Mouse (Mus musculus): ENCODE data around the gene Col4a1.

The Col4a1 gene

DNA sequence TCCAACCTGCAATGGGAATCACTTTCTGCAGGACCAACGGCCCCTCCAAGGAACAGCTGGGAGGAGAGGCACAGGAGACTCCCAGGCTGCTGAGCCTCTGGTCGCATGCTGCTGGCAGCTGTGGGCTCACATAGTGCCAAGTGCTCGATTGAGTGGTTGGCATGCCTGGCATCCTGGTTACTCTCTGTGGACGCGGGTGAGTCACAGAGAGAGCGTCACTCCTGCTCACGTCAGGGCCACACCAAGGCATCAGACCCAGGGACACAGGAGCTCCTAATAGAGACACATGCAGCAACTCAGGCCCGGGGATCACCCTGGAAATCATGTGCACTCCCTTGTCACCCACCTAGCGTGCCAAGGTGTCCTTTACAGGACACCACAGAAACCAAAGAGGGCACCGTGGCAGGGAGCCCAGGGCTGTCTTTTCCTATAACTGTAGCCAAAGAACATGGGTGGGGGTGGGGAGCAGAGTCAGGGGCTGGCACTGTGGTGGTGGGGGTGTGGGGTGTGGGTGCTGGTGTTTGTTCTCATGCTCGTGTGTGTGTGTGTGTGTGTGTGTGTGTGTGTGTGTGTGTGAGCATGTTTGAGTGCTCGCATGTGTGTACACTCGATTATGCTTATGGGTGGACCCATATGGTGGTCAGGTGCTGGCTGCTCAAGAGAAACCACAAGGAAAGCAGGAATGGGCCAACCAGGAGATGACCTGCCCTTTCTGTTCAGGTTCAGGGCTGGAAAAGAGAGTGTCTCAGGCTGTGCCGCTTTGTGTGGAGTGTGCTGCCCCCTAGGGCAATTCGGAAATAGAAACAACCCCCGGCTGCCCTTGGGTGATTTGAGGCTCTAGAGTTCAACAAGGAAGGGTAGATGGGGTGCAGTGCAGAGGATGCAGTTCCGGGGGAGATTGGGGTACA is 139.1 kb downstream of the Col4a1 start:
- DNase-seq = no peak

DNA sequence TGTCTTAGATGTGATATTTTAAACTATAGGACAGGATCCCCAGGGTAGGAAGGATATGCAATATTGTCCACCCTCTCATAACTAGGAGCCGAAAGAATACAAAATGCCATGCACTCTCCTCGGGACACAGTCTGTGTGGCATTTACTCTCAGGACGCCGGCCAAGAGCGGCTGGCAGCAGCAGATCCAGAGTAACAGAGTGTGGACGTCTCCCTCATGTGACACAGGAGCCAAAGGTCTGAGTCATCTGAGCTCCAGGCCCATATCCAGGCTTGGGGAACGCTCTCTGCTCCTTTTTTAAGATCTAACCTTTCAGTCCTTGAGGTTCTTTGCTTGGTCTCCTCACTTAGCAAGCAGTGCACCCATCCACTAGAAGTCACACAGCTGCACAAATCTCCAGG is 141.1 kb downstream of the Col4a1 start:
- no peak for DNase-seq

DNA sequence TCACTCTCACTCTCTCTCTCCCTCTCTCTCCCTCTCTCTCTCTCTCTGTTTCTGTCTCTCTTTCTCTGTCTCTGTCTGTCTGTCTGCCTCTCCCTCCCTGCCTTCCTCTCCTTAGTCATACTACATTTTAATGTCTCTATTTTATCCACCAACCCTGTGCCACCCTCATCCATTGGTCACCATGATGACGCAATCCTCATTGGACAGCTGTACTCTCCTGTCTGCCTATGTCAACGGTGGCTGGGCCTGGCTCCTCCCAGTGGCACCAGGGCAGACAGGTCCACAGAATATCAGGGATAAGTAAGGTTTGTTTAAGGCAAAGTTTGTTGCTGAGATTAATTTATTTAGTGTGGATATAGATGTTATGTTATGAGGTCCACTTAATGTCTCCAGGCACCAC is 143.2 kb downstream of the Col4a1 start:
- DNase-seq = no peak

DNA sequence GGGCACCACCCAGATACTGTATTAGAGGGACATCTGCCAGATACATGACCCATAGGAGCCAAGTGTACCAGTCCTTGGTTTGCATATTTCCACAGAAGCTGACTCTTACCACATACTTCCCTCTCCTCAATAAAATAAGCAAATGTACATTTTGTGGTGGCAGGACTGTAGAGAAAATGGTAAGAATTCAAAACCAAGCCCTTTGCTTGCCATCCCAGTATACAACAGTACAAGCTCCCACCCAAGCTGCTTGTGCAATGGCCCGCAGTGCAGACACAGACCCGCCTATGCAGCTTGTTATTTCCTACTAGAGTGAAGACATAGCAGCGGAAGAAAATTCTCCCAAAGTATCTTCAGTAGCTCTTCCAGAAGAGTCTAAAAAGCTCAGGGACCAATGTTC is 143.8 kb downstream of the Col4a1 start:
- no peak for DNase-seq

DNA sequence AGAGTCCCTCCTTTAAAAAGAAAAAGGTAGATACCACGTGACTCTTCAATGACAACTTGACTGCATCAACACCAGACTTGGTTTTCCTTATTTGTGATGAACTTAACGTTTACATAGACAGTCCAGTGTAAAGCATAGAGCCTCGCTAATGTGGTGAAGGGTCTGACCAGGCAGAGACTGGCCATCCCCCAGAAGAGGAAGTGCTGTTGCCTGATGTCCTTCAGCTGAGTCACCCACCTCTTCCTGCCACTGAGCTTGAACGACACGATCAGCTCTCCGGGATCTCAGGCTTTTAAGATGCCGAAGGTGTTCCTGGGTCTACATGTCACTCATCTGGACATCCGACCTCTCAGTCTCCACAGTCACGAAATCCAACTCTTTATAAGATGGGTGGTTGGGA is 144.7 kb downstream of the Col4a1 start:
- no peak for DNase-seq

DNA sequence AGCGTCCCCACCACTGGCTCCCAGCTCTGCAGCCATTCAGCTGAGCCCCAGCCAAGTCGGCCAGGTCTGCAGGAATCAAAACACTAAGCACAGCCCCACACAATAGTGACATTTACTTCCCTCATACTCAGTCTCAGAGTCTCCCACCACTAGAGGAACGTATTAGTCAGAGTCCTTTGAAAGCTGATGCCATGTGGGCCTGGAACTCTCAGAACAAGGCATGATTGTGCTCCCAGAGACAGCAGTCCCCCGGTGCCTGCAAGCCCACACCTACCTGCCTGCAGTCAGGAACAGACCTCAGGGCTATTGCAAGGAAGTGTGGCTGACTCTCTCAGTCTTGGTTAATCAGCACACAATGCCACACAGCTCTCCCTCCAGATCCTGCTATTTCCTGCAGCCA is 147.0 kb downstream of the Col4a1 start:
- DNase-seq = no peak

DNA sequence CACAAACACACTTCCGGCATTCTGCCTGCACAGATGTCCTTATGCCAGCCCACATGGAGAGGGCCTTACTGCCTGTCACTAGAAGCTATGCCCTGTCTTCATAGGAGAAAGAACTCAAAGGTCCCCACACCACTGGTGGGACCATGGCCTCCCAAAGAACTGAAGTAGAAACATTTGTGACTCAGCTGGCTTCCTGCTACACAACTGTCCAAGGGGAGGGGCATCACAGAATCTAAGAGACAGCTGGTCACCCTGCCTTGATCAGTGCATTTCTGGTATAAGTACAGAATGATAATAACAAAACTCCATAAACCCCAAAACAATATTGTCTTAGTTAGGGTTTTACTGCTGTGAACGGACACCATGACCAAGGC is 156.3 kb downstream of the Col4a1 start:
- DNase-seq = no peak

DNA sequence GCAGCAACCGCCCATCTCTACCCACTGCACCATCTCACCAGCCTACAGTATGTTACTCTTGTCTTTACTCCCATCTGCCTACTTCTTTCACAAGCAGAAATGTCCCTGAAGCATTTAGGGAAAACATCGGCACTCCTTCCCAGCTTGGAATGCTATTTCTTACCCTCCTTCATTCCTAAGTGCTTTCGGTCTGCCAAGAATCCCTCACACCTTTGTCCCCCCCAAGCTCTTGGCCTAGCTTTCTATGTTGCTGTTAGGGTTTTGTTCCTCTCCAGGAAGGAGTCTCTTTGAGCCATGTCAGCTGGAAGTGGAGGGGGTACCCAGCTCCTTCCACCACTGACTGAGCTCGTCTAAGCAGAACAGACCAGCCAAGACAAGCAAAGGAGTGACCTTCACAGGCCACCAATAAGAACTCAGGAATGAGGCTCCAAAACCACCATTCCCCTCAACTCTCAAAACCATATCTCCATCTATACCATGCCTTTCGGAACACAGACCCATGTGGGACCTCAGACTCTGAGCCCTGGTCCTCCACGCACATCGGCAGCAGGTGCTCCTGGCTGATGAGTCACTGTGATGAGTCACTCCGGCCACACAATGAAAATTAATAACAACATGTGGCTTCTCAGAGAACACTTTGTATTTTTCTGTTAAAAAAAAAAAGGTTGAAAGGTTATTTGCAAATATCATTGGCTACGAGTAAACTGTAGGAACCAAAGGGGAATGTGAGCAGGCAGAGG is 156.9 kb downstream of the Col4a1 start:
- DNase-seq = no peak

DNA sequence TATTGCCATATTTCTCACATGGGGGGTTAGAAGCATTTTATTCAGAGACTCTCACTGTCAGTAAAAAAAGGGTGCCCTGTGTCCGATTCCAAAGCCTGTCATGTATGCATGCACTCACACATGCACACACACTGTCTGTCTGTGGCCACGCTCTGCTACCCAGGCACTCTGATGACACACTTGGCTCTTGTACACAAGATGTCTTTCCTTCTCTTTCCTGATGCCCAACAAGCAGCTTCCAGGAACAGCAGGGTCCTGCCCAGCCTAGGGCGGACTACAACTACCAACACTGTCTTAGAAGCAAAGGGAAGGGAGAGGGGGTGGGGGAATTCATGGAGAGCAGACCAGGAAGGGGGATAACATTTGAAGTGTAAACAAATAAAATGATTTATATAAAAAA is 162.4 kb downstream of the Col4a1 start:
- DNase-seq = no peak

DNA sequence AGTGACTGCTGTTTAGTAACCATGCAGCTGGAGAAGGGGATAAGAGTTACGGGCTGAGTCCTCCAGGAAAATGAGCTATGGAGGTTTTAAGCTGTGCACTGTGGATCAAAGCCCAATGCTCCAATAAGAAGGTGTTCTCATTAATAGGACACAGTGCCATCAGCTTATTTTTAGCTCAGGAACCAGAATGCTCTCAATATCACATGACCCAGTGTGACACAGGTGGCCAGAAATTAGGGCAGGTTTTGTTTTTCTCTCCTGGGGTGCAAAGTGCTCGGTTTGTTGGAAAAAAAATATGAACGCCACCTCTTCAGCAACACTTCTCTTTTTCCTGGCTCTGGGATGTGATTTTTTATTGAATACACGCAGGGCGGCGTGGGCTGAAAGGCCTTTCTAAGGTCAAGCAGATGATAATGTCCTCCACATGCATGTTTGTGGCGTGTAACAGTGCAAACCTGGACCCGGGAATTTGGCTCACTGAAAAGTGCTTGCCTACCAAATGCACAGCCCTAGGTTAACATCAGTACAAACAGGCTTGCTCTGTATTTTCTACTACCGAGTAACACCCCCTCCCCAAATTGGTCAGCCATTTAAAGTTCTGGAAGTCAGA is 163.3 kb downstream of the Col4a1 start:
- DNase-seq = no peak

DNA sequence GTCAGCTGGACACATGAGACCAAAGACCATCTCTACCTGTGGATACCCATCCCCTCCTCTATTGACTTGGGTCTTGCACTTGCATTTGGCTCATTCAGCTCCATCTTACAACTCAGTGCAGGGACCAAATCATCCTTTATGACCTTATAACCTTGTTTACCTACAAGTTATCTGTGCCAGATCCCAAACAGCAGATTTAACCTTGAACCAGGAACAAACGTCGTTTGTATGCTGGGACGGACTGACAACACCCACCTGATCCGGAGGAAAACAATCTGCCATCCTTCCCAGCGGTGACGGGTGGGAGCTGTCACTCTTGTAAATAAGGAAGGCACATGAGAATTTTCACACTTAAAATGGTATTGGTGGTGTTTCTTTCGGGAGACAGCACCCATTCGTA is 163.8 kb downstream of the Col4a1 start:
- DNase-seq = no peak

All from right cerebral cortex, postnatal 14 days (tissue).